Mouse (Mus musculus) left cerebral cortex, postnatal 36 days (tissue): ENCODE results near the gene Tnip2. TPM values are rescaled to one million over a fixed set of nuclear protein-coding genes. Genes with fewer than 3 reads are reported as not detected.

Experiments
- DNase-seq, 2 experiments: peaks; one replicate each; pipeline ENCODE4 v3.0.0; 2021 to 2022; ENCODE audit warnings: low spot score in 2 of 2, mixed read lengths in 1 of 2
- intact Hi-C: fragments of 180-260 bp; cut with DNase I; formaldehyde crosslinking; loops from one replicate; pipeline ENCODE4 v1.15.1; 2025
- total RNA-seq, 2 experiments: library from RNA; stranded (reverse); gene quantifications; 2 replicates each; pipeline ENCODE4 v1.2.3; 2021

The Tnip2 gene
- total RNA-seq, 2 experiments from 2014 or later, result 12.7 to 20.4 TPM

DNA sequence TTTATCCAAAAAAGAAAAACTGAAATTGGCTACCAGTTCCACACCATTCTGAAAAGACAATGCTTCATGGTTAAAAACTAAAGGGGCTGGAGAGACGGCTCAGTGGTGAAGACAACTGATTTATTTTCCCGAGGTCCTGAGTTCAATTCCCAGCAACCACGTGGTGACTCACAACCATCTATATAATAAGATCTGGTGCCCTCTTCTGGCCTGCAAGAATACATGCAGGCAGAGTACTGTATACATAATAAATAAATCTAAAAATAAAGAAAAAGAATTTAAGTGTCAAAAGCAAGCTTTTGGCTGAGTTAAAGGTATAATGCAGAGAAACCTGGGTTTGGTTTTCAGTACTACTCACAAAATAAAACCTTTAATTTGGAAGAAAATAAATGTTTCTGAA is 32.9 kb downstream of the Tnip2 start:
- intact Hi-C loops, result no loop called here
- DNase-seq, result no peak

DNA sequence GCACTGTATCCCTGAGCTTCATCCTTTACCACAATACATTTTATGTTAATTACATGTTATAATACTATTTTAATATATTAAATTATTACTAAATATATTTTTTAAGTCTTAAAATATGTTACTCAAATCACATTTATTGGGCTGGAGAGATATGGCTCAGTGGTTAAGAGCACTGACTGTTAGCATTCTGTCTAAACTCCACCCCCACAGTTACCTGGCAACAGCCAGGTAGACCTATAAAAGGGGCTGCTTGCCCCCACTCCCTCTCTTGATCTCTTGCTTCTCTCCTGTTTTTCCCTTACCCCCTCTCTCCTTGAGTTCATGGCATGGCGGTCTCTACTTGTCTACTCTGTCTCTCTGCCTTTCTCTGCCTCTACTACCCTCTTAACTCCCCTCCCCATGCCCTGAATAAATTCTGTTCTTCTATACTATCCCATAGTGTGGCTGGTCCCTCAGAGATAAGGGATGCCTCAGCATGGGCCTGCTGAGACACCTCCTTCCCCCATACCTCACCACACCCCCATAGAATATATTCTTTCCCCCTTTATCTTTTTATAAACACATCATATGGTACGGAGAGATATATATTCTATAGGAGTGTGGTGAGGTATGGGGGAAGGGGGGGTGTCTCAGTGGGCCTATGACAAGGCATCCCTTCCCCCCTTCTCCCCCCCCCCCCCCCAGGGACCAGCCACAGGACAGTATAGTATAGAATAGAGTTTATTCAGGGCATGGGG is 45.6 kb downstream of the Tnip2 start:
- intact Hi-C loops, result no loop called here
- no peak for DNase-seq

DNA sequence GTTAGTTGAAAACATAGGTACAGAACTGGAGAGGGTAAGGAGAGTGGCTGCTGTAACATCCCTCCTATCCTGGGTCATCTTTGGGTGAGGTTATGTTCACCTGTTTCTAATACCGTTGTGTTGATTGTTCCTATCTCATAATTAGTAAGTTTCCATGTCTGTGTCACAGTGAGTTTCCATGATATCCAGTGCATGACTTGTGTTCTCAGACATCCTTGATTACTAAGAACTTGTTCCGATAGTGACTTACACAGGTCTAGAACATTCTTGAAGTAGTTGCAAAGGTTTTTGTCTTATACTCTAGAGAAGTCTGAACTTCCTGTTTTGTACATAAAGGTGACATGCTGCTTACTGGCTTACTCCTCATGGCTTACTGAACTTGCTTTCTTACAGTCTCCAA is 47.1 kb downstream of the Tnip2 start:
- DNase-seq, result no peak
- intact Hi-C loops, result no loop called here

DNA sequence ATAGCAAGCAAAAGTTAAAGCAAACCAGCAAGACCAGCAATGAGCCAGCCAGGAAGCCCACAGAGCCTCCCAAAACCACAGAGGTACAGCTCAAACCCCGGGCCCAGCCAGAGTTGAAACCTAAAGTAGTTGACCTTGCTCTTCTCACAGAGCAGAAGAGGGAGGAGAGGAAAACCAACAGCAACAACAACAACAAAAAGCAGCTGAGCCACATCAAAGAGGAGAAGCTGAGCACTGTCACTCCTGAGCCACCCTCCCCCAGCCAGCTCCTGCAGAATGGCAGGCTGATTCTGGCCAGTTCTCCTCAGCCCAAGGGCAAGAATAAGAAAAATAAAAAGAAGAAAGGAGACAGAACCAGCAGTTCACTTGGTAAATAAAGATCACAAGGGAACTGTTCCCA is 47.7 kb downstream of the Tnip2 start:
- intact Hi-C loops, result no loop called here
- DNase-seq, result no peak

DNA sequence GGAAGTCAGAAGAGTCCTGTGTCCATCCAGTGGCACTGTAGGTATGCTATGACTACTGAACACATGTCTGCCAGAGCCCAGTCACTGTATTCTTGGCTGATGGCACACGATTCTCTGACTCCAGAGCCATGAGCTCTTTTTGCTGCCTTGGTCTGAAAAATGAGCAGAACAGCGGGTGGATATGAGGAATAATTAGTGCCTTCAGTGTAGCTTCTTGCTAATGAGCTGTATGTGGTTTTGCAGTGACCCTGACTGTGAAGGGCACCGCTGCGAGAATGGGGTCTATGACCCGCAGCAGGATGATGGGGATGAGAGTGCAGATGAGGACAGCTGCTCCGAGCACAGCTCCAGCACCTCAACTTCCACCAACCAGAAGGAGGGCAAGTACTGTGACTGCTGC is 52.0 kb downstream of the Tnip2 start:
- intact Hi-C loops, result no loop called here
- DNase-seq, result no peak

DNA sequence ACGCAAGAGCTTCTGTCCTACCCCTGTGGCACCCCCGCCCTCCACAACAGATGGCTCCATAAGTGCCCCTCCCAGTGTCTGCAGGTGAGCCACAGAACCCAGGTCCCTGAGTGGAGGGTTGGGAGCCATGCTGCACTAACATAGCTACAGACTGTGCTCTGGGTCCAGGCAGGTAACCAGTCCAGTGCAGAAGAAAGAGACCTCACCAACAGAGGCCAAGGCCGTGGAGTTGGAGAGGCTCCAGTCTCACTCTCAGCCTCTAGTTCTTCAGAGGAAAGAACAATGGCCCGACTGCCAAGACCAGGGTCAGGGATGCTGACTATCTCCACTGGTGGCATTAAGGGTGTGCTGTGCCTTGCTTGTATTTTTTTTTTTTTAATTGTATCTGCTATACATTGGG is 52.5 kb downstream of the Tnip2 start:
- intact Hi-C loops, result no loop called here
- DNase-seq, result no peak

DNA sequence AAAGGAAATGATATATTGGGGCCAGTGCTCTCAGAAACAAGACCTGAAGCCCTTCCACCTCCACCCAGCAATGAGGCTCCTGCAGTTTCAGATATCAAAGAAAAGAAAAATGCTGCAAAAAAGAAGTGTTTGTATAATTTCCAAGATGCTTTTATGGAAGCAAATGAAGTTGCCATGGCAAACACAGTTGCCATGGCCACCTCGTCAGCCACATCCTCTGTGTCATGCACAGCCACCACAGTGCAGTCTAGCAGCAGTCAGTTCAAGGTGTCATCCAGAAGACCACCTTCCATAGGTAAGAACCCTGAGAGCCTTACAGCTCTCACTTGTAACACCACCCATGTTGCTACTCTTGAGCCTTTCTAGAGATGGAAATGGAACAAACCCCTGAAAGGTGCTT is 54.8 kb downstream of the Tnip2 start:
- DNase-seq, result no peak
- intact Hi-C loops, result no loop called here

DNA sequence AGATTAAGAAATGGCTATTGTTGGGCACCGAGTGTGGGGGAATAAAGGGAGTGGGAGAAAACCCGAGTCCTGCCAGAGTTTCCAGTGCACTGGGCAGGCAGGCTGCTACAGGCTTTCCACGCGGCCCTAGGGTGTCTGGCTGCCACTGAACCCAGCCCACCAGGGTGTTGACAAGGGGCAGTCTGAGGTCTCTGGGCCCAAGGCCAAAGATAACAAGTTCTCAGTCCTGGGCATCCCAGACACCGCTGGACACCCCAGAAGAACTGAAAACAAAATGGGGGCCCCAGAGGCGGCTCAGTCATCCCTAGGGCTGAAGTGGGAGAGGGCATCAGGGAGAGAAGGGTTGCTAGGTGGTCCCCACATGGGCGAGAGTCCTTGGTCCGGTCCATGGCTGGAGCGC is 67.6 kb downstream of the Tnip2 start:
- intact Hi-C loops, result loop anchor here (10.0 kb wide), 1 partner anchor 199 kb away; no protein-coding TSS in a partner anchor
- DNase-seq, result no peak

Other genes with a start within 250 kb of the Tnip2 start
- gene Zfyve28, start 225.5 kb downstream of the Tnip2 start, total RNA-seq, result 10 to 100 TPM; 53.1 to 55.3 TPM
- gene Cfap99, start 225.4 kb downstream of the Tnip2 start, total RNA-seq, result 1 to 10 TPM in 1 of 2 experiments, under 1 TPM in 1; 0.96 to 1.5 TPM
- gene Rnf4, start 177.7 kb downstream of the Tnip2 start, total RNA-seq, result 10 to 100 TPM; 82.2 to 87.2 TPM
- 10 to 100 TPM; 40.0 to 44.5 TPM for gene Fam193a, start 144.1 kb downstream of the Tnip2 start, total RNA-seq
- 1 to 10 TPM; 2.6 to 3.7 TPM for gene Sh3bp2, start 11.8 kb upstream of the Tnip2 start, total RNA-seq
- gene Add1, start 59.7 kb upstream of the Tnip2 start, total RNA-seq, result 100 to 1,000 TPM; 434 to 436 TPM
- 10 to 100 TPM; 35.7 to 42.1 TPM for gene Mfsd10, start 123.2 kb upstream of the Tnip2 start, total RNA-seq
- 10 to 100 TPM; 13.2 to 14.9 TPM for gene Nop14, start 146.2 kb upstream of the Tnip2 start, total RNA-seq
- gene Grk4, start 146.4 kb upstream of the Tnip2 start, total RNA-seq, result 1 to 10 TPM; 5.7 to 5.9 TPM
- gene Htt, start 247.7 kb upstream of the Tnip2 start, total RNA-seq, result 10 to 100 TPM; 81.0 to 93.8 TPM